Mouse (Mus musculus) bone marrow, adult 2 months (tissue): ENCODE measurements around the gene Acat1.

ENCODE experiments used
- CTCF ChIP-seq: fragments of 200-500 bp; IDR thresholded peaks from 2 replicates; pipeline ENCODE4 v1.5.1; 2011; ENCODE audit warnings: low read length, control low read depth; ENCODE audit not compliant: control insufficient read depth, insufficient read depth
- POLR2A ChIP-seq: fragments of 200-500 bp; IDR thresholded peaks from 2 replicates; pipeline ENCODE4 v1.6.1; 2011; ENCODE audit warnings: low read depth, mild to moderate bottlenecking, control low read depth, low read length, borderline replicate concordance; ENCODE audit not compliant: control insufficient read depth

GRCm38 (mm10) chr9:53537336-53537965 is 72.7 kb downstream of the Acat1 start:
- TF ChIP-seq CTCF (no peak), POLR2A (no peak)
